Mouse (Mus musculus): ENCODE measurements around the gene Actr5. TPM values are rescaled to one million over a fixed set of nuclear protein-coding genes. Genes with fewer than 3 reads are reported as not detected.

Gene Actr5
- 14.7 and 16.4 TPM in 2 replicates for polyA plus RNA-seq (2016; fragmentation: Nextera tagmentation; extraction: Ambion mirVana)

- Histone ChIP-seq H3K27ac (peak within 1 kb of the TSS; percentile 94), H3K4me3 (peak within 1 kb of the TSS; percentile 89), H3K9me3 (no peaks in the 10 kb centered on the region), H3K36me3 (peaks cover 35% of the 10 kb centered on the region), H3K27me3 (ENCODE audit: insufficient read depth, poor library complexity, severe bottlenecking) (peaks cover 19% of the 10 kb centered on the region), H3K4me1 (replicated peaks) (peaks cover 18% of the 10 kb centered on the region)
- peak; percentile 98 for DNase-seq (ENCODE audit: low spot score)
- under 1% methylated on average over 39 of the region's 39 CpGs for WGBS
These were observed at the start of gene Actr5 for GRCm38 (mm10) chr2:158624718-158625222. Gene Actr5 (plus strand): TSS chr2:158624888.

- no peak overlapping the region for H3K27ac ChIP-seq
- no peaks in the 10 kb centered on the region for H3K9me3 ChIP-seq
- no peak overlapping the region for H3K4me3 ChIP-seq
- no peaks in the 10 kb centered on the region for H3K36me3 ChIP-seq
- peaks cover 5% of the 10 kb centered on the region; the same call in 1 of the 2 replicates for H3K4me1 ChIP-seq (replicated peaks)
- DNase-seq (ENCODE audit: low spot score) = no peak
- H3K27me3 ChIP-seq (ENCODE audit: insufficient read depth, poor library complexity, severe bottlenecking) = peaks cover 9% of the 10 kb centered on the region; the same call in 1 of the 2 replicates
- 54% methylated on average over 4 of the region's 4 CpGs for WGBS
These were observed 44.7 kb upstream of the Actr5 start for GRCm38 (mm10) chr2:158579979-158580378.

GRCm38 (mm10) chr2:158584621-158585358 is 39.9 kb upstream of the Actr5 start:
- Histone ChIP-seq H3K36me3 (no peaks in the 10 kb centered on the region), H3K27me3 (ENCODE audit: insufficient read depth, poor library complexity, severe bottlenecking) (peaks cover 41% of the 10 kb centered on the region), H3K27ac (no peak overlapping the region), H3K4me3 (no peak overlapping the region), H3K9me3 (no peaks in the 10 kb centered on the region), H3K4me1 (replicated peaks) (peaks cover 14% of the 10 kb centered on the region)
- peak; percentile 54 for DNase-seq (ENCODE audit: low spot score)
- WGBS = 13% methylated on average over 12 of the region's 12 CpGs

DNA sequence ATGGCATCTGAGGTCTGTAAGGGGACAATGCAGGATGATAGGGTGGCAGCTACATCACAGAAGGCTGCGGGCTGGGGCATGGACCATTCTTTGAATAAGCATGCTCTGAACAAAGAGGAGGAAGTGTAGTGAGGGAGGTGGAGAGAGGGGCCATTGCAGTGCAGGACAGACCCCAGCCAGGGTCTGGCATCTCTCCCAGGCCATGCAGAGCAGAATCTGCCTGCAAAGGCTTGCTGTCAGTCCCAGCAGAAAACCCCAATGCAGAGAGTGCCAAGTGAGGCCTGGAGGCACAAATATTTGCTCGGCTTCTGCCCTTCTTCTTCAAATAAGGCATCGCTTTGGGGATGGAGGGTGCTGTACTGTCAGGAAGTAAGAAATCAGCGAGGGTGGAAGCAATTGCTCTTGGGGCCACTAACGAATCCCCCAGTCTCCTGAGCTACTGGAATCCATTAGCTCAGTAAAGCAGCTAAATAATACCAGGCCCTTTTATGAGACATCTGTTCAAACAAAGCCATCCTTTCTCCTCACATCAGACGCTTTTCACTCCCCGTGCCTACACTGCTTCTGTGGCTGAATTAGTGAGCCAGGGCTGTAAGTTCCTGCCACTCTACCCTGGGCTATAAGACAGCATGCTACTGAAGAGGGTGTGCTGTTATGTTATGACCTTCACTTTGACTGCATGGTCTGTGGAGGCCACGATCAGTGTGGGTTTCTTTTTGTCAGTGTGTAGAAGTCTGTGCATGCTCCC is 36.0 kb upstream of the Actr5 start:
- Histone ChIP-seq H3K27me3 (ENCODE audit: insufficient read depth, poor library complexity, severe bottlenecking) (peaks cover 54% of the 10 kb centered on the region), H3K9me3 (no peaks in the 10 kb centered on the region), H3K36me3 (no peaks in the 10 kb centered on the region), H3K4me3 (no peak overlapping the region), H3K4me1 (replicated peaks) (peaks cover 27% of the 10 kb centered on the region), H3K27ac (peak overlapping the region; percentile 47)
- DNase-seq (ENCODE audit: low spot score) = no peak
- 48% methylated on average over 8 of the region's 8 CpGs for WGBS

DNA sequence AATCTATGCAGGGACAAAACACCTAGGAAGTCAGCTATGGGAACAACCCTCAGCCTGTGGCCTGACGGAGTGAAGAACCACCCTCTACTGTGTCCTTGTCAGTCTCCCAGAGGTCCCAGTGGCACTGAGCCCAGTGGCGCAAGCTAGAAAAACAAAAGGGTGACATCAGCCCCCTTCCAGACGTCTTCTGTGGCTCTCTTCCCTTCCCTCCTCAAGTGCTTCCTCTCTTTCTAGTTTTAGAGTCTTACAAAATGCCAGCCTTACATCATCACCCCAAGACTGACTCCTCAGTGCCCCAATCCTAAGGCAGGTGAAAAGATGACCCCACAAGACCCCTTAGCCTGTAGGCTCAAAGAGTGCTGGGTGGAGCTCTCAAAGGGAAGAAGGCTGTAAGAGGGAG is 34.2 kb upstream of the Actr5 start:
- no peak for DNase-seq (ENCODE audit: low spot score)
- no peak overlapping the region for H3K4me3 ChIP-seq
- H3K36me3 ChIP-seq = no peaks in the 10 kb centered on the region
- no peaks in the 10 kb centered on the region for H3K9me3 ChIP-seq
- 61% methylated on average over 3 of the region's 3 CpGs for WGBS
- H3K27ac ChIP-seq = no peak overlapping the region
- H3K4me1 ChIP-seq (replicated peaks) = peaks cover 35% of the 10 kb centered on the region
- peaks cover 60% of the 10 kb centered on the region for H3K27me3 ChIP-seq (ENCODE audit: insufficient read depth, poor library complexity, severe bottlenecking)

DNA sequence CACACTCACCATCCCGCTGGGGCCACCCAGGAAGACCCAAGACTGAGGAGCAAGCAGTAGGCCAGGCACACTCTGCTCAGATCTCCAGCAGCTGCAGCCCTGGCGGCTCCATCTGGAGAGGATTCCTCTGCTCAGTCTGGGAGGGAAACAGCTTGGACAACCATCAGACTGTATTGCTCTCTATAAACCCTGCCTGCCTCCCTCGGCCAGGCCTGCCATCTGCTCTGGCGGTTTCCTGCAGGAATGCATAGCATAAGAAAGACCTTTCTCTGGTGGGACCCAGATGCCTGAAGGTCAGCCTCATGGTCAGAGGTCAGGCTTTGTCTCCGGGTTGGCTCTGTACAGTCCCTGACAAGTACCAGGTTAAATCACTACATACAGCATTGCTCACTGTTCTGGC is 33.4 kb upstream of the Actr5 start:
- no peaks in the 10 kb centered on the region for H3K9me3 ChIP-seq
- H3K27me3 ChIP-seq (ENCODE audit: insufficient read depth, poor library complexity, severe bottlenecking) = peaks cover 62% of the 10 kb centered on the region
- no peak overlapping the region for H3K27ac ChIP-seq
- H3K36me3 ChIP-seq = no peaks in the 10 kb centered on the region
- WGBS = 34% methylated on average over 5 of the region's 5 CpGs
- DNase-seq (ENCODE audit: low spot score) = peak; percentile 65
- no peak overlapping the region for H3K4me3 ChIP-seq
- peaks cover 39% of the 10 kb centered on the region for H3K4me1 ChIP-seq (replicated peaks)

DNA sequence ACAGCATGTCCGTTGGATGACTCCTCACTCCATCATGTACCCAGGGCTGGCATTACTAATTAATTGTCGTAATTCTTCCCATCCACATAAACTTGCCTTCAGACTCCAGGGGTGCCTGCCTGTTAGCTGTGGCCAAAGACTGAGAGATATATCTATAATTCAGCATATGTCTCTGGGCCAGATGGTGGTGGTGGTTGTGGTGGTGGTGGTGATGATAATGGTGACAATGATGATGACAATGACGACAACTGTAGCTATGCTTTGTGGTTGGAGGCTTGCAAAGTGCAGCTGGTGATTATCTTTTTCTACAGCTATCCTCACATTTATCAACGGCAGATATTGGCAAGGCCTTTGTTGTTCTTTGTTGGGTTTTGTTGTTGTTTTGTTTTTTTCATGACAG is 31.3 kb upstream of the Actr5 start:
- no peak overlapping the region for H3K4me3 ChIP-seq
- H3K36me3 ChIP-seq = no peaks in the 10 kb centered on the region
- no peaks in the 10 kb centered on the region for H3K9me3 ChIP-seq
- peaks cover 65% of the 10 kb centered on the region for H3K27me3 ChIP-seq (ENCODE audit: insufficient read depth, poor library complexity, severe bottlenecking)
- peaks cover 37% of the 10 kb centered on the region for H3K4me1 ChIP-seq (replicated peaks)
- H3K27ac ChIP-seq = no peak overlapping the region
- WGBS = 87% methylated on average over 4 of the region's 4 CpGs
- DNase-seq (ENCODE audit: low spot score) = no peak

DNA sequence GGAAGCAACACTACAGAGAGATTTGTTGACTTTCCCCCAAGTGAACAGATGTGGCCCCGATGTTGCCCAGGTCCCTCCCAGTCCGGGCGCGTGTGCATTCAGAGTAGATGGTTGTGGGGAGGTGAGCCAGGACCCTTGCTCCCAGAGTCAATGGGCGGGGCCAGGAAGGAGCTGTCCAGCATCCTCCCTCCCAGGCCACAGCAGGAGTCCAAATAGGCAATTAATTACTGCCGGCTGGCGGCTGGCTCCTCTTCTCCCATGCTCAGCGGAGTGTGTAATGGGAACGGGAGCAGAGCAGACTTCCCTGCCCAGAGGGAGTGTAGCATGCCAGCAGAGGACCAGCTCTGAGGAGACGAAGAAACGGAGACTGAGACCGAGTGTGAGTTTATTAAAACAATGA is 29.6 kb upstream of the Actr5 start:
- Histone ChIP-seq H3K36me3 (no peaks in the 10 kb centered on the region), H3K9me3 (no peaks in the 10 kb centered on the region), H3K27me3 (ENCODE audit: insufficient read depth, poor library complexity, severe bottlenecking) (peaks cover 76% of the 10 kb centered on the region), H3K4me1 (replicated peaks) (peaks cover 28% of the 10 kb centered on the region), H3K4me3 (peak overlapping the region; percentile 28), H3K27ac (peak overlapping the region; percentile 53; the same call in 1 of the 2 replicates)
- peak; percentile 78 for DNase-seq (ENCODE audit: low spot score)
- under 1% methylated on average over 12 of the region's 12 CpGs for WGBS

- Histone ChIP-seq H3K4me1 (replicated peaks) (peaks cover 29% of the 10 kb centered on the region), H3K36me3 (no peaks in the 10 kb centered on the region), H3K9me3 (no peaks in the 10 kb centered on the region), H3K27ac (peak overlapping the region; percentile 53), H3K4me3 (peak overlapping the region; percentile 28), H3K27me3 (ENCODE audit: insufficient read depth, poor library complexity, severe bottlenecking) (peaks cover 79% of the 10 kb centered on the region)
- WGBS = 26% methylated on average over 7 of the region's 7 CpGs
- no peak for DNase-seq (ENCODE audit: low spot score)
These were observed 29.1 kb upstream of the Actr5 start for GRCm38 (mm10) chr2:158595577-158595976.

DNA sequence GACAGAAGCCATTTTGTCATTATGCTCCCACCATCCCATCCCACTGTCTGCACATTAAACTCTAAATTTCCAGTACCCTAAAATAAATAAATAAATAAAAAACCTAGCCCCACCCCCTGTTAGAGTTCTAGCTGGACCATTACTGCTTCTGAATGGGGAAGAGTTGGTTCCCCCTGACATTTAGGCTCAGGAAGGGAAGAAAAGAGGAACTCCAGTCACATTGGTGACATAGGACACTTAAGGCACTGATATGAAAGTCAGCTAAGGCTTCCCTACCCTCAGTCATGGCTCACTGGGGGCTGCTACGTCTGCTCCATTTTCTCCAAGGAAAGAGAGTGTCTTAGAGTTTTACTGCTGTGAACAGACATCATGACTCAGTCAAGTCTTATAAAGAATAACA is 27.9 kb upstream of the Actr5 start:
- no peaks in the 10 kb centered on the region for H3K9me3 ChIP-seq
- peaks cover 21% of the 10 kb centered on the region for H3K4me1 ChIP-seq (replicated peaks)
- H3K27ac ChIP-seq = no peak overlapping the region
- 75% methylated on average over 1 of the region's 1 CpGs for WGBS
- peaks cover 91% of the 10 kb centered on the region for H3K27me3 ChIP-seq (ENCODE audit: insufficient read depth, poor library complexity, severe bottlenecking)
- no peaks in the 10 kb centered on the region for H3K36me3 ChIP-seq
- DNase-seq (ENCODE audit: low spot score) = no peak
- no peak overlapping the region for H3K4me3 ChIP-seq

DNA sequence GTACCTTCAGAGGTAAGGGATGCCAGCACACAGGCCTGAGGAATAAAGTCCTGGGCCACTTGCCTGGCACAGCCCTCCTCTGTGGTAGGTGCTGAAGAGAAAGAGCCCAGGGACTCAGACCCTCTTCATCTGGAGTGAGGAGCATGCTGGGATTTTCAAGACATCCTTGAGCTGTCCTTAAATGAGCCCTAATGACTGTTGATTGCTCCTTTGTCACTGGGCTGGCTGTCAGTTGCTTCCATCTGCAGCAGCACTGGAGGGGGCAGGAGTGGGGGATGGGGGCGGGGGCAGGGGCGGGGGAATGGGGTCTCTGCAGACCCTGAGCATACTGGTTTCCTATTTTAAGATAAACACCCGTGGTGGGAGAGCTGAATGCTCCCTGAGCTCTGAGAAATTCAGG is 24.2 kb upstream of the Actr5 start:
- H3K4me1 ChIP-seq (replicated peaks) = peaks cover 16% of the 10 kb centered on the region
- no peak for DNase-seq (ENCODE audit: low spot score)
- H3K27me3 ChIP-seq (ENCODE audit: insufficient read depth, poor library complexity, severe bottlenecking) = peaks cover 98% of the 10 kb centered on the region
- 40% methylated on average over 3 of the region's 3 CpGs for WGBS
- H3K9me3 ChIP-seq = no peaks in the 10 kb centered on the region
- no peak overlapping the region for H3K27ac ChIP-seq
- H3K36me3 ChIP-seq = no peaks in the 10 kb centered on the region
- no peak overlapping the region for H3K4me3 ChIP-seq

DNA sequence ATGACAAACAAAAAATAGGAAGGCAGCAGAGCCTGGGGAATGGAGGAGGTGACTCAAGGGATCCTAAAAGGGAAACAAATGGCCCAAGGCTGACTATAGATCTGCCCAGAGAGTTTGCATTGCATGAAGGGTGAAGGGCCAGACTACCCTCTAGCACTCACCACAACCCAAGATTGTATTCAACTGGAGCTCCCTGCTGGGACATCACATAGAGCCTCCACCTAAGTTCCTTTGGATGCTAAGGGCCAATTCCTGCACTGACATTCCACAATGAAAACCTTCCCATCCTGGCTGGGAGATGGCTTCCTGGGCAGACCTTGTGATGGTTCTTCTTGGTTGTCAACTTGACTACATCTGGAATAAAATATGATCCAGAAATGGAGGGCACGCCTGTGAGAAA is 23.4 kb upstream of the Actr5 start:
- Histone ChIP-seq H3K4me1 (replicated peaks) (peaks cover 18% of the 10 kb centered on the region), H3K27me3 (ENCODE audit: insufficient read depth, poor library complexity, severe bottlenecking) (peaks cover 98% of the 10 kb centered on the region), H3K27ac (no peak overlapping the region), H3K36me3 (no peaks in the 10 kb centered on the region), H3K9me3 (no peaks in the 10 kb centered on the region), H3K4me3 (no peak overlapping the region)
- WGBS = 91% methylated on average over 1 of the region's 1 CpGs
- no peak for DNase-seq (ENCODE audit: low spot score)

- no peak for DNase-seq (ENCODE audit: low spot score)
- Histone ChIP-seq H3K27me3 (ENCODE audit: insufficient read depth, poor library complexity, severe bottlenecking) (peaks cover 98% of the 10 kb centered on the region), H3K36me3 (no peaks in the 10 kb centered on the region), H3K27ac (peak overlapping the region; percentile 8; the same call in 1 of the 2 replicates), H3K9me3 (no peaks in the 10 kb centered on the region), H3K4me1 (replicated peaks) (peaks cover 27% of the 10 kb centered on the region), H3K4me3 (no peak overlapping the region)
- WGBS = 36% methylated on average over 15 of the region's 15 CpGs
These were observed 22.0 kb upstream of the Actr5 start for GRCm38 (mm10) chr2:158602663-158603062.

Measured in hindbrain, embryonic 10.5 days (tissue).